Mouse (Mus musculus) intestine, embryonic 16.5 days (tissue): ENCODE measurements around the gene Zfp991. TPM values are rescaled to one million over a fixed set of nuclear protein-coding genes. Genes with fewer than 3 reads are reported as not detected.

Experiments
- polyA plus RNA-seq: library from polyadenylated mRNA; unstranded; fragments of >200 nt; fragmentation: Nextera tagmentation; extraction: Ambion mirVana; gene quantifications from 2 replicates; pipeline ENCODE4 v1.2.1, GENCODE M21; 2015

Zfp991 gene
- polyA plus RNA-seq, 1 experiment from 2014 or later, result 7.7 TPM

Other genes with a start within 250 kb of the Zfp991 start
- gene Gm21411, start 222.4 kb upstream of the Zfp991 start, polyA plus RNA-seq, result not detected in 2 replicates
- gene Zfp989, start 160.1 kb upstream of the Zfp991 start, polyA plus RNA-seq, result 0.06 TPM in 1 of 2 replicates, not detected in the other
- gene Rex2, start 110.2 kb upstream of the Zfp991 start, polyA plus RNA-seq, result not detected in 2 replicates
- gene Zfp988, start 173.6 kb downstream of the Zfp991 start, polyA plus RNA-seq, result 0.16 and 0.24 TPM in 2 replicates
- gene Zfp978, start 229.3 kb downstream of the Zfp991 start, polyA plus RNA-seq, result 0.18 TPM in 1 of 2 replicates, not detected in the other